Mouse (Mus musculus): Measurements from ENCODE around the gene Ctxn2.

The Ctxn2 gene

GRCm38 (mm10) chr2:125192905-125193304 is 56.4 kb downstream of the Ctxn2 start:
- DNase-seq (ENCODE audit: low read depth, low spot score), result no peak

- DNase-seq (ENCODE audit: low read depth, low spot score), result no peak
These were observed 60.3 kb downstream of the Ctxn2 start for GRCm38 (mm10) chr2:125196771-125197170.
